ENCODE assay signal across 26 mouse cellular contexts in genomic region chr5:113966452-113967150, GRCm38 (mm10). TPM values are rescaled to one million over a fixed set of nuclear protein-coding genes. Genes with fewer than 3 reads are reported as not detected.
DNase-seq lines count a peak whose midpoint lies in the region; ATAC-seq lines count a peak whose summit lies in the region.
"Had no signal": no experiment of that assay in that cellular context is flagged by ENCODE, and none has a peak within 500 bp of the region (broad histone marks: within the 10 kb centered on the region; RNA-seq: fewer than 3 reads in every experiment).

No protein-coding gene starts in this region.

- WGBS in heart, embryonic 11.5 days (ENCODE audit: insufficient replicate concordance) = 76% methylated on average over 13 of the region's 13 CpGs
- 78% methylated on average over 13 of the region's 13 CpGs for WGBS in heart, embryonic 10.5 days
- 66% methylated on average over 13 of the region's 13 CpGs for WGBS in liver, embryonic 16.5 days (ENCODE audit: insufficient replicate concordance)
- WGBS in forebrain, embryonic 13.5 days = 92% methylated on average over 13 of the region's 13 CpGs

- DNase-seq in heart, embryonic 10.5 days (ENCODE audit: low spot score) = no peak
- DNase-seq: adrenal gland, adult 2 months; cerebellum, adult 8-10 months; kidney, adult 11 months; midbrain, embryonic 14.5 days; spleen, adult 18-20 months had no signal

- ATAC-seq in heart, embryonic 11.5 days (replicated peaks; ENCODE audit: insufficient number of reproducible peaks, low FRiP score, low TSS enrichment) = no peak
- no peak for ATAC-seq in megakaryocyte, adult 5-6 weeks (ENCODE audit: poor library complexity, severe bottlenecking)
- peak; percentile 62 for ATAC-seq in liver, embryonic 16.5 days (ENCODE audit: low read depth)
- no peak for ATAC-seq in megakaryocyte progenitor cell, adult 5-6 weeks (replicated peaks; ENCODE audit: poor library complexity)
- ATAC-seq in forebrain, embryonic 13.5 days = no peak
- ATAC-seq: CD4-positive, CD25-positive, alpha-beta regulatory T cell, adult 4 months had no signal

- H3K9me3 ChIP-seq in heart, embryonic 11.5 days (replicated peaks; ENCODE audit: control insufficient read depth, low read length) = no peaks in the 10 kb centered on the region
- no peaks in the 10 kb centered on the region for H3K9me3 ChIP-seq in heart, embryonic 10.5 days
- no peaks in the 10 kb centered on the region for H3K9me3 ChIP-seq in megakaryocyte, embryonic 14.5 days
- H3K9me3 ChIP-seq in liver, embryonic 16.5 days (replicated peaks; ENCODE audit: control insufficient read depth, low read length) = 0 out of 2 replicates have a peak, but pooled peaks cover 3% of the 10 kb centered on the region
- H3K9me3 ChIP-seq in forebrain, embryonic 13.5 days (replicated peaks) = no peaks in the 10 kb centered on the region
- H3K9me3 ChIP-seq: forebrain, embryonic 12.5 days; limb, embryonic 12.5 days; lung, embryonic 15.5 days had no signal

- H3K36me3 ChIP-seq in heart, embryonic 11.5 days (ENCODE audit: control insufficient read depth, insufficient read depth, low read length) = peaks cover 28% of the 10 kb centered on the region
- H3K36me3 ChIP-seq in heart, embryonic 10.5 days = peaks cover 70% of the 10 kb centered on the region
- H3K36me3 ChIP-seq in megakaryocyte, embryonic 14.5 days (replicated peaks; ENCODE audit: low read length) = peaks cover 73% of the 10 kb centered on the region
- peaks cover 39% of the 10 kb centered on the region for H3K36me3 ChIP-seq in liver, embryonic 16.5 days (ENCODE audit: control insufficient read depth, insufficient read depth)
- peaks cover 63% of the 10 kb centered on the region for H3K36me3 ChIP-seq in forebrain, embryonic 13.5 days (ENCODE audit: poor library complexity, severe bottlenecking)

- H3K27me3 ChIP-seq in heart, embryonic 11.5 days (ENCODE audit: control insufficient read depth, insufficient read depth, low read length) = no peaks in the 10 kb centered on the region
- no peaks in the 10 kb centered on the region for H3K27me3 ChIP-seq in heart, embryonic 10.5 days (ENCODE audit: insufficient read depth, poor library complexity, severe bottlenecking)
- no peaks in the 10 kb centered on the region for H3K27me3 ChIP-seq in megakaryocyte, embryonic 14.5 days (replicated peaks)
- no peaks in the 10 kb centered on the region for H3K27me3 ChIP-seq in liver, embryonic 16.5 days (ENCODE audit: control insufficient read depth, insufficient read depth, low read depth, low read length)
- H3K27me3 ChIP-seq in forebrain, embryonic 13.5 days = no peaks in the 10 kb centered on the region
- H3K27me3 ChIP-seq: forebrain, embryonic 12.5 days; limb, embryonic 12.5 days; lung, embryonic 15.5 days had no signal

- no peak overlapping the region for H3K4me3 ChIP-seq in heart, embryonic 11.5 days (ENCODE audit: low read depth, low read length)
- no peak overlapping the region for H3K4me3 ChIP-seq in heart, embryonic 10.5 days
- peak overlapping the region; percentile 72 for H3K4me3 ChIP-seq in megakaryocyte, embryonic 14.5 days (replicated peaks)
- no peak overlapping the region for H3K4me3 ChIP-seq in liver, embryonic 16.5 days (ENCODE audit: low read depth, low read length)
- no peak overlapping the region for H3K4me3 ChIP-seq in forebrain, embryonic 13.5 days
- H3K4me3 ChIP-seq: embryonic facial prominence, embryonic 10.5 days; forebrain, embryonic 12.5 days; limb, embryonic 12.5 days; lung, embryonic 15.5 days; myocyte had no signal

- no peak overlapping the region for H3K9ac ChIP-seq in heart, embryonic 11.5 days (ENCODE audit: low read depth, low read length)
- no peak overlapping the region for H3K9ac ChIP-seq in liver, embryonic 16.5 days (ENCODE audit: low read depth, low read length)
- no peak overlapping the region for H3K9ac ChIP-seq in forebrain, embryonic 13.5 days
- H3K9ac ChIP-seq: forebrain, embryonic 12.5 days; hindbrain, embryonic 14.5 days; limb, embryonic 12.5 days; lung, embryonic 15.5 days had no signal

- H3K4me1 ChIP-seq in heart, embryonic 11.5 days (ENCODE audit: control insufficient read depth, insufficient read depth, low read length) = peaks cover 16% of the 10 kb centered on the region
- H3K4me1 ChIP-seq in heart, embryonic 10.5 days = peaks cover 44% of the 10 kb centered on the region
- H3K4me1 ChIP-seq in megakaryocyte, embryonic 14.5 days = peaks cover 31% of the 10 kb centered on the region
- H3K4me1 ChIP-seq in liver, embryonic 16.5 days (ENCODE audit: control insufficient read depth, low read depth, low read length) = peaks cover 18% of the 10 kb centered on the region
- no peaks in the 10 kb centered on the region for H3K4me1 ChIP-seq in forebrain, embryonic 13.5 days
- H3K4me1 ChIP-seq: forebrain, embryonic 12.5 days; limb, embryonic 12.5 days had no signal

- no peak overlapping the region for H3K4me2 ChIP-seq in heart, embryonic 11.5 days
- no peak overlapping the region for H3K4me2 ChIP-seq in liver, embryonic 16.5 days (ENCODE audit: low read depth, low read length)
- H3K4me2 ChIP-seq in forebrain, embryonic 13.5 days = no peak overlapping the region
- H3K4me2 ChIP-seq: forebrain, embryonic 12.5 days; hindbrain, embryonic 14.5 days; limb, embryonic 12.5 days; lung, embryonic 15.5 days had no signal

- H3K27ac ChIP-seq in heart, embryonic 11.5 days (ENCODE audit: low read depth, low read length) = 0 out of 2 replicates have a peak overlapping the region, but pooled peaks have one; percentile 18
- no peak overlapping the region; the same call in 1 of the 2 replicates for H3K27ac ChIP-seq in heart, embryonic 10.5 days
- H3K27ac ChIP-seq in liver, embryonic 16.5 days (ENCODE audit: low read length) = no peak overlapping the region
- H3K27ac ChIP-seq in forebrain, embryonic 13.5 days = no peak overlapping the region
- H3K27ac ChIP-seq: embryonic facial prominence, embryonic 10.5 days; forebrain, embryonic 12.5 days; hindbrain, embryonic 14.5 days; limb, embryonic 12.5 days; lung, embryonic 15.5 days; macrophage had no signal

RNA-seq across cellular contexts. Expression of gene Ssh1, which starts 27.1 kb away (rescaled TPM):
- 18.2 and 35.8 TPM in 2 replicates for polyA plus RNA-seq in heart, embryonic 11.5 days (2014; fragmentation: Nextera tagmentation; extraction: Ambion mirVana)
- polyA plus RNA-seq in heart, embryonic 10.5 days (2016; fragmentation: Nextera tagmentation; extraction: Ambion mirVana) = 16.7 and 18.3 TPM in 2 replicates
- 2.9 and 3.9 TPM in 2 replicates for polyA plus RNA-seq in megakaryocyte, embryonic 14.5 days (2012; ENCODE audit: insufficient read depth, low replicate concordance)
- total RNA-seq in megakaryocyte, adult 5-6 weeks (2015) = 10.2 and 10.4 TPM in 2 replicates
- total RNA-seq in megakaryocyte, adult 5-6 weeks (2017) = 4.7 and 4.9 TPM in 2 replicates
- polyA plus RNA-seq in liver, embryonic 16.5 days (2015; fragmentation: Nextera tagmentation; extraction: Ambion mirVana) = 6.1 and 6.8 TPM in 2 replicates
- 4.5 and 5.0 TPM in 2 replicates for total RNA-seq in megakaryocyte progenitor cell, adult 5-6 weeks (2015)
- total RNA-seq in megakaryocyte progenitor cell, adult 5-6 weeks (2017) = 3.3 and 4.2 TPM in 2 replicates
- 12.0 and 13.9 TPM in 2 replicates for polyA plus RNA-seq in forebrain, embryonic 13.5 days (2015; fragmentation: Nextera tagmentation; extraction: Ambion mirVana)

RNA-seq across cellular contexts. Expression of gene Dao, which starts 36.9 kb away (rescaled TPM):
- not detected in 2 replicates for polyA plus RNA-seq in heart, embryonic 11.5 days (2014; fragmentation: Nextera tagmentation; extraction: Ambion mirVana)
- not detected in 2 replicates for polyA plus RNA-seq in heart, embryonic 10.5 days (2016; fragmentation: Nextera tagmentation; extraction: Ambion mirVana)
- polyA plus RNA-seq in megakaryocyte, embryonic 14.5 days (2012; ENCODE audit: insufficient read depth, low replicate concordance) = not detected in 2 replicates
- total RNA-seq in megakaryocyte, adult 5-6 weeks (2015) = not detected in 2 replicates
- not detected in 2 replicates for total RNA-seq in megakaryocyte, adult 5-6 weeks (2017)
- polyA plus RNA-seq in liver, embryonic 16.5 days (2015; fragmentation: Nextera tagmentation; extraction: Ambion mirVana) = 0.21 TPM in 1 of 2 replicates, not detected in the other
- total RNA-seq in megakaryocyte progenitor cell, adult 5-6 weeks (2015) = not detected in 2 replicates
- total RNA-seq in megakaryocyte progenitor cell, adult 5-6 weeks (2017) = not detected in 2 replicates
- polyA plus RNA-seq in forebrain, embryonic 13.5 days (2015; fragmentation: Nextera tagmentation; extraction: Ambion mirVana) = not detected in 2 replicates
- total RNA-seq: adrenal gland, adult 2 months; gastrocnemius, adult 8-10 months; granulocyte monocyte progenitor cell, adult 5-6 weeks; heart, postnatal 25 days; layer of hippocampus, postnatal 14 days; MEL had no signal
- polyA plus RNA-seq: adrenal gland, adult 2 months; embryonic facial prominence, embryonic 10.5 days; forebrain, embryonic 12.5 days; hindbrain, embryonic 14.5 days; limb, embryonic 12.5 days; lung, embryonic 15.5 days; macrophage; midbrain, embryonic 14.5 days; myocyte; neural tube, embryonic 14.5 days had no signal

RNA-seq across cellular contexts. Expression of gene Coro1c, which starts 58.0 kb away (rescaled TPM):
- 113 and 140 TPM in 2 replicates for polyA plus RNA-seq in heart, embryonic 11.5 days (2014; fragmentation: Nextera tagmentation; extraction: Ambion mirVana)
- 163 and 178 TPM in 2 replicates for polyA plus RNA-seq in heart, embryonic 10.5 days (2016; fragmentation: Nextera tagmentation; extraction: Ambion mirVana)
- 132 and 208 TPM in 2 replicates for polyA plus RNA-seq in megakaryocyte, embryonic 14.5 days (2012; ENCODE audit: insufficient read depth, low replicate concordance)
- total RNA-seq in megakaryocyte, adult 5-6 weeks (2015) = 93.2 and 103 TPM in 2 replicates
- total RNA-seq in megakaryocyte, adult 5-6 weeks (2017) = 141 and 145 TPM in 2 replicates
- 40.8 and 40.9 TPM in 2 replicates for polyA plus RNA-seq in liver, embryonic 16.5 days (2015; fragmentation: Nextera tagmentation; extraction: Ambion mirVana)
- total RNA-seq in megakaryocyte progenitor cell, adult 5-6 weeks (2015) = 59.7 and 63.9 TPM in 2 replicates
- 81.8 and 83.9 TPM in 2 replicates for total RNA-seq in megakaryocyte progenitor cell, adult 5-6 weeks (2017)
- 235 and 246 TPM in 2 replicates for polyA plus RNA-seq in forebrain, embryonic 13.5 days (2015; fragmentation: Nextera tagmentation; extraction: Ambion mirVana)
